ENCODE assay signal across 8 mouse cellular contexts in the genomic region with DNA sequence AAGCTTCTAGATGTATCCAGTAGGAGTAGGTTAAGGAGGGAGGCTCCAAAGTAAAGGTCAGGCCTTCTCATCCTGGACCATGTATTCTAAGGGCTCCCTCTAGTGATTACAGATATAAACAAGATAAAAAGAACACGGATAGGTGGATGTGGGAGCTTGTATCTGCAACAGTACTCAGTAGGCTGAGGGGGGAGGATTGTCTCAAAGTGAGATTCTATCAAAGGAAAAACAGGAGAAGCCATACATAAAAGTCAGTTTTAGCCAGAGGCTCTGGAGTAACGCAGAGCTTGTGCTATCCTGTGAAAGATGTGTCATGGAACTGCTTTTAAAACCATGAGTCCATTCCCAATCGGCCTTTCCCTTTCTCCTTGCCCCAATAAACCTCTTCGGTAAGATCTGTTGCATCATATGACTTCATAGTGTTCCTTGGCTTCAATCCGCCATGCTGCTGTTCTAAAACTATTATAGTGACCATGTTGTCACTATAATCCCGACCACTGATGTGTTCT. TPM values are rescaled to one million over a fixed set of nuclear protein-coding genes. Genes with fewer than 3 reads are reported as not detected.
DNase-seq lines count a peak whose midpoint lies in the region; ATAC-seq lines count a peak whose summit lies in the region.

No protein-coding gene starts in this region.

- DNase-seq in frontal cortex, postnatal 10 days (ENCODE audit: low spot score in 2 of 2): no peak
- peak; percentile 81 for DNase-seq in NIH3T3 (ENCODE audit: low read depth)
- DNase-seq in limb, embryonic 10.5 days (ENCODE audit: low spot score): no peak
- DNase-seq in midbrain, embryonic 14.5 days: peak; percentile 73
- no peak for DNase-seq in urinary bladder, postnatal 4 days (ENCODE audit: low spot score in 2 of 2)

- H3K4me3 ChIP-seq in embryonic facial prominence, embryonic 13.5 days: peak overlapping the region; percentile 70
- H3K4me3 ChIP-seq in hindbrain, embryonic 15.5 days: peak overlapping the region; percentile 85
- peak overlapping the region; percentile 77 for H3K4me3 ChIP-seq in limb, embryonic 10.5 days
- H3K4me3 ChIP-seq in midbrain, embryonic 14.5 days (replicated peaks; ENCODE audit: low read depth, low read length): peak overlapping the region; percentile 67

- 0 out of 2 replicates have a peak, but pooled peaks cover 4% of the 10 kb centered on the region for H3K4me1 ChIP-seq in embryonic facial prominence, embryonic 13.5 days
- H3K4me1 ChIP-seq in hindbrain, embryonic 15.5 days (replicated peaks): peaks cover 17% of the 10 kb centered on the region
- peaks cover 12% of the 10 kb centered on the region for H3K4me1 ChIP-seq in limb, embryonic 10.5 days
- peaks cover 6% of the 10 kb centered on the region; the same call in 1 of the 2 replicates for H3K4me1 ChIP-seq in midbrain, embryonic 14.5 days (ENCODE audit: control insufficient read depth, insufficient read depth, low read length)

- peak overlapping the region; percentile 93 for H3K27ac ChIP-seq in embryonic facial prominence, embryonic 13.5 days
- peak overlapping the region; percentile 96 for H3K27ac ChIP-seq in hindbrain, embryonic 15.5 days (replicated peaks)
- peak overlapping the region; percentile 90 for H3K27ac ChIP-seq in limb, embryonic 10.5 days
- peak overlapping the region; percentile 96 for H3K27ac ChIP-seq in midbrain, embryonic 14.5 days (replicated peaks; ENCODE audit: low read depth, low read length)

- ATAC-seq in frontal cortex, adult (ENCODE audit: low TSS enrichment): peak; percentile 78
- ATAC-seq in embryonic facial prominence, embryonic 13.5 days (ENCODE audit: insufficient number of reproducible peaks, insufficient read depth, low FRiP score, low TSS enrichment, low read depth): 0 out of 2 replicates have a peak, but pooled peaks have one; percentile 35
- ATAC-seq in hindbrain, embryonic 15.5 days (ENCODE audit: low FRiP score, low read depth): peak; percentile 25
- 0 out of 2 replicates have a peak, but pooled peaks have one; percentile 12 for ATAC-seq in midbrain, embryonic 14.5 days (ENCODE audit: low FRiP score, low TSS enrichment)

- 45% methylated on average over 6 of the region's 6 CpGs for WGBS in embryonic facial prominence, embryonic 13.5 days
- 27% methylated on average over 6 of the region's 6 CpGs for WGBS in hindbrain, embryonic 15.5 days
- WGBS in limb, embryonic 10.5 days: 44% methylated on average over 6 of the region's 6 CpGs
- WGBS in midbrain, embryonic 14.5 days: 34% methylated on average over 6 of the region's 6 CpGs

- H3K9me3 ChIP-seq in embryonic facial prominence, embryonic 13.5 days: no peaks in the 10 kb centered on the region
- no peaks in the 10 kb centered on the region for H3K9me3 ChIP-seq in hindbrain, embryonic 15.5 days
- H3K9me3 ChIP-seq in limb, embryonic 10.5 days (replicated peaks): no peaks in the 10 kb centered on the region
- H3K9me3 ChIP-seq in midbrain, embryonic 14.5 days (ENCODE audit: control insufficient read depth, low read length): no peaks in the 10 kb centered on the region

- H3K9ac ChIP-seq in embryonic facial prominence, embryonic 13.5 days: peak overlapping the region; percentile 77
- H3K9ac ChIP-seq in hindbrain, embryonic 15.5 days: peak overlapping the region; percentile 57
- H3K9ac ChIP-seq in midbrain, embryonic 14.5 days (replicated peaks; ENCODE audit: low read length): peak overlapping the region; percentile 72

- peak overlapping the region; percentile 66 for H3K4me2 ChIP-seq in embryonic facial prominence, embryonic 13.5 days
- H3K4me2 ChIP-seq in hindbrain, embryonic 15.5 days: peak overlapping the region; percentile 67
- peak overlapping the region; percentile 69 for H3K4me2 ChIP-seq in midbrain, embryonic 14.5 days (ENCODE audit: low read length)

- no peaks in the 10 kb centered on the region for H3K27me3 ChIP-seq in embryonic facial prominence, embryonic 13.5 days
- no peaks in the 10 kb centered on the region for H3K27me3 ChIP-seq in hindbrain, embryonic 15.5 days
- H3K27me3 ChIP-seq in limb, embryonic 10.5 days (ENCODE audit: low read depth, poor library complexity, severe bottlenecking): no peaks in the 10 kb centered on the region
- no peaks in the 10 kb centered on the region for H3K27me3 ChIP-seq in midbrain, embryonic 14.5 days (ENCODE audit: control insufficient read depth, insufficient read depth, low read length)

- H3K36me3 ChIP-seq in embryonic facial prominence, embryonic 13.5 days: peaks cover 11% of the 10 kb centered on the region
- H3K36me3 ChIP-seq in hindbrain, embryonic 15.5 days: no peaks in the 10 kb centered on the region
- peaks cover 25% of the 10 kb centered on the region for H3K36me3 ChIP-seq in limb, embryonic 10.5 days
- H3K36me3 ChIP-seq in midbrain, embryonic 14.5 days (ENCODE audit: control insufficient read depth, insufficient read depth, low read length): peaks cover 10% of the 10 kb centered on the region; the same call in 1 of the 2 replicates

RNA-seq across cellular contexts. Expression of gene Coa7, which starts 0.8 kb away (rescaled TPM):
- 49.2 and 50.9 TPM in 2 replicates for polyA plus RNA-seq in embryonic facial prominence, embryonic 13.5 days (2015; fragmentation: Nextera tagmentation; extraction: Ambion mirVana)
- 45.1 and 52.5 TPM in 2 replicates for polyA plus RNA-seq in hindbrain, embryonic 15.5 days (2015; fragmentation: Nextera tagmentation; extraction: Ambion mirVana)
- 68.2 and 71.3 TPM in 2 replicates for polyA plus RNA-seq in limb, embryonic 10.5 days (2016; fragmentation: Nextera tagmentation; extraction: Ambion mirVana)
- 45.7 and 46.4 TPM in 2 replicates for polyA plus RNA-seq in midbrain, embryonic 14.5 days (2014; fragmentation: Nextera tagmentation; extraction: Ambion mirVana)

RNA-seq across cellular contexts. Expression of gene Zyg11b, which starts 26.2 kb away (rescaled TPM):
- polyA plus RNA-seq in embryonic facial prominence, embryonic 13.5 days (2015; fragmentation: Nextera tagmentation; extraction: Ambion mirVana): 13.0 and 15.9 TPM in 2 replicates
- polyA plus RNA-seq in hindbrain, embryonic 15.5 days (2015; fragmentation: Nextera tagmentation; extraction: Ambion mirVana): 31.5 and 32.4 TPM in 2 replicates
- 11.9 and 13.6 TPM in 2 replicates for polyA plus RNA-seq in limb, embryonic 10.5 days (2016; fragmentation: Nextera tagmentation; extraction: Ambion mirVana)
- 37.0 and 49.7 TPM in 2 replicates for polyA plus RNA-seq in midbrain, embryonic 14.5 days (2014; fragmentation: Nextera tagmentation; extraction: Ambion mirVana)

RNA-seq across cellular contexts. Expression of gene Shisal2a, which starts 56.0 kb away (rescaled TPM):
- polyA plus RNA-seq in embryonic facial prominence, embryonic 13.5 days (2015; fragmentation: Nextera tagmentation; extraction: Ambion mirVana): 2.1 and 2.8 TPM in 2 replicates
- polyA plus RNA-seq in hindbrain, embryonic 15.5 days (2015; fragmentation: Nextera tagmentation; extraction: Ambion mirVana): 4.6 and 4.7 TPM in 2 replicates
- 1.5 and 5.6 TPM in 2 replicates for polyA plus RNA-seq in limb, embryonic 10.5 days (2016; fragmentation: Nextera tagmentation; extraction: Ambion mirVana)
- 4.9 and 6.6 TPM in 2 replicates for polyA plus RNA-seq in midbrain, embryonic 14.5 days (2014; fragmentation: Nextera tagmentation; extraction: Ambion mirVana)

Comparison
In these comparisons a context has a peak if more than half of its experiments do, and no peak if none do; other contexts are left out.
1. ATAC-seq: peak in every context shown above with its lines; median percentile 78 in frontal cortex, adult; 35 in embryonic facial prominence, embryonic 13.5 days; 25 in hindbrain, embryonic 15.5 days; 12 in midbrain, embryonic 14.5 days.
2. DNase-seq: peak in NIH3T3 (single experiment) and midbrain, embryonic 14.5 days (single experiment); none in frontal cortex, postnatal 10 days (0 of 2), limb, embryonic 10.5 days (single experiment) and urinary bladder, postnatal 4 days (0 of 2).
3. Peak in every context shown above with its lines, with median percentiles within 50 percentile points of each other: H3K27ac ChIP-seq, H3K4me2 ChIP-seq, H3K4me3 ChIP-seq and H3K9ac ChIP-seq.